Mouse (Mus musculus): ENCODE results near the gene Plekhg5. TPM values are rescaled to one million over a fixed set of nuclear protein-coding genes. Genes with fewer than 3 reads are reported as not detected.

The Plekhg5 gene
- total RNA-seq, 1 experiment from 2014 or later, result 5.6 TPM

GRCm38 (mm10) chr4:152067280-152067679, 5.0 kb upstream of the Plekhg5 start:
- 0 out of 2 replicates have a peak, but pooled peaks have one; percentile 14 for ATAC-seq (replicated peaks; ENCODE audit: insufficient number of reproducible peaks, low FRiP score, low TSS enrichment, poor library complexity, severe bottlenecking)

DNA sequence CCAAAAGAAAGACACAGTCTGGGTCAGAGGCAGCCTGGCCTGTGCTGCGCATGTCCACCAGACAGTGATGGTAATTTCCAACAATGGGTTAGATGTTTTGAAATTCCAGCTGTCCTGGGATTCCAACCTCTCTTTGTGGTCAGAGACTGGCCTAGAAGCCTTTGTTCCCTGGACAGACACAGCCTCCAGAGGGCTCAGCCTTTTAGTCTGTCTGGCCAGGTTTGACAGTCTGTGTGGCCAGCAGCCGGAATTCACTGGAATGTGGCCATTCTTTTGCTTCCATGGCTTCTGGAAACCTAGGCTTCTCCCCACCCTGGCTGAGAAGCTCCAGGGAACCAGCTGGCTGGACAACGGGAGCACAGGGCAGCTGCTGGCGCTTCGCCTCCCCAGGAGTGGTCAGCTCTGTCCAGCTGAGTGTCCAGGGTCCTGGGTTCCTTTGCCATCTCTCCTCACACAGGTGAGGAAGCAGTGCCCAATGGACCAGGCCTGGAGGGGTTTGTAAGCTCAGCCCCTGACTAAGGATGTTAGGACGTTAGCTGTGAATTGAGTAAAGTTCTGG, 4.1 kb upstream of the Plekhg5 start:
- no peak for ATAC-seq (replicated peaks; ENCODE audit: insufficient number of reproducible peaks, low FRiP score, low TSS enrichment, poor library complexity, severe bottlenecking)

GRCm38 (mm10) chr4:152069245-152069644, 3.1 kb upstream of the Plekhg5 start:
- ATAC-seq (replicated peaks; ENCODE audit: insufficient number of reproducible peaks, low FRiP score, low TSS enrichment, poor library complexity, severe bottlenecking), result no peak

- no peak for ATAC-seq (replicated peaks; ENCODE audit: insufficient number of reproducible peaks, low FRiP score, low TSS enrichment, poor library complexity, severe bottlenecking)
These were observed 1.6 kb upstream of the Plekhg5 start for GRCm38 (mm10) chr4:152070494-152071396.

GRCm38 (mm10) chr4:152072655-152073054, 357 bp downstream of the Plekhg5 start:
- ATAC-seq (replicated peaks; ENCODE audit: insufficient number of reproducible peaks, low FRiP score, low TSS enrichment, poor library complexity, severe bottlenecking), result no peak

DNA sequence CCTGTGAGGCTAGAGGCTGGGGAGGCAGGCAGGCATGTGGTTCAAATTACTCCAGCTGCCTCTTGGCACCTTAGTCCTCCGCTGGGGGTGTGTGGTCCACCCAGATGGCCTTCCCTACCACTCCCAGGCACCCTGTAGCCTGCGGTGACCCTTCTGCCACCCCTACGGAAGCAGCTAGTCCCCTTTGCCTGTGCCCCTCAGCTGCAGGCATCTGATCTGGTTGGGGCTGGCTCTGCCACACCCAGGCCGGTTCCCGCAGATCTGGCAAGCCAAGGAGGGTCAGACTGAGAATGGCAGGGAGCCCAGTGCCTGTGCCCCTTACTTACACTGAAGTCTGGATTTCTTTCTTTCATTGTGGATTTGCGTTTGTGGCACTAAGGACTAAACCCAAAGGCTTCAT, 1.4 kb downstream of the Plekhg5 start:
- ATAC-seq (replicated peaks; ENCODE audit: insufficient number of reproducible peaks, low FRiP score, low TSS enrichment, poor library complexity, severe bottlenecking), result no peak

GRCm38 (mm10) chr4:152074548-152074947, 2.2 kb downstream of the Plekhg5 start:
- no peak for ATAC-seq (replicated peaks; ENCODE audit: insufficient number of reproducible peaks, low FRiP score, low TSS enrichment, poor library complexity, severe bottlenecking)

GRCm38 (mm10) chr4:152077191-152077590, 4.9 kb downstream of the Plekhg5 start:
- ATAC-seq (replicated peaks; ENCODE audit: insufficient number of reproducible peaks, low FRiP score, low TSS enrichment, poor library complexity, severe bottlenecking), result no peak

DNA sequence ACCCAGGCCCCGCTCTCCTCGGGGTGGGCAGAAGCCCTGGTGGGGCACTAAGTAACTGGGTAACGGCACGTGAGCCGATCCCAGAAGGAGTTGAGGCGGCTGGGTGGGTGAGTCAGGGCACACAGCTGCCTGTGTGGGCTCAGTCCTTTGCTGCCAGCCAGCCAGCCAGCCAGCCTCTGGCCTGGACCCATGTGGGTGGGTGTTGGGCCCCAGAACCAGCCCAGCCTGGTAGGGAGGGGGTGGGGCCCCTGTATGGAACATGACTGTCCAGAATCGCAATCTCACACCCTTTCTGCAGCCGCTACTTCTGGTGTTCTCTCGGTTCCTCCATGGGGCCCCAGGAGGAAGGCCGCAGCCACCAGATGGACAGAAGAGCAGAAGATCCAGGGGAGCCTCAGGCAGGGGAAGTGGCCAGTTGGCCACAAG, 5.8 kb downstream of the Plekhg5 start:
- ATAC-seq (replicated peaks; ENCODE audit: insufficient number of reproducible peaks, low FRiP score, low TSS enrichment, poor library complexity, severe bottlenecking), result 0 out of 2 replicates have a peak, but pooled peaks have one; percentile 62

DNA sequence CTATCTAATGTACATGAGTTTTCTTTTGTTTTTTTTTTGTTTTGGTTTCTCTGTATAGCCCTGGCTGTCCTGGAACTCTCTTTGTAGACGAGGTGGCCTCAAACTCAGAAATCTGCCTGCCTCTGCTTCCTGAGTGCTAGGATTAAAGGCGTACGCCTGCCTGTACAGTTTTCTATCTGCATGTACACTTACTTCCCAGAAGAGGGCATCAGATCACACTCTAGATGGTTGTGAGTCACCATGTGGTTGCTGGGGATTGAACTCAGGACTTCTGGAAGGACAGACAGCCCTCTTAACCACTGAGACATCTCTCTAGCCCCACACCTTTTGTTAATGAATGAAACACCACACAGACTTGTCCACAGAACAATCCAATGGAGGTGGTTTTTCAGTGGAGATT, 7.0 kb downstream of the Plekhg5 start:
- ATAC-seq (replicated peaks; ENCODE audit: insufficient number of reproducible peaks, low FRiP score, low TSS enrichment, poor library complexity, severe bottlenecking), result no peak

GRCm38 (mm10) chr4:152079931-152080330, 7.6 kb downstream of the Plekhg5 start:
- no peak for ATAC-seq (replicated peaks; ENCODE audit: insufficient number of reproducible peaks, low FRiP score, low TSS enrichment, poor library complexity, severe bottlenecking)

GRCm38 (mm10) chr4:152083611-152084220, 11.4 kb downstream of the Plekhg5 start:
- ATAC-seq (replicated peaks; ENCODE audit: insufficient number of reproducible peaks, low FRiP score, low TSS enrichment, poor library complexity, severe bottlenecking), result no peak

- ATAC-seq (replicated peaks; ENCODE audit: insufficient number of reproducible peaks, low FRiP score, low TSS enrichment, poor library complexity, severe bottlenecking), result no peak
These were observed 12.3 kb downstream of the Plekhg5 start for GRCm38 (mm10) chr4:152084616-152085015.

- no peak for ATAC-seq (replicated peaks; ENCODE audit: insufficient number of reproducible peaks, low FRiP score, low TSS enrichment, poor library complexity, severe bottlenecking)
These were observed 14.4 kb downstream of the Plekhg5 start for GRCm38 (mm10) chr4:152086505-152087210.

GRCm38 (mm10) chr4:152087211-152088081, 15.1 kb downstream of the Plekhg5 start:
- 0 out of 2 replicates have a peak, but pooled peaks have one; percentile 33 for ATAC-seq (replicated peaks; ENCODE audit: insufficient number of reproducible peaks, low FRiP score, low TSS enrichment, poor library complexity, severe bottlenecking)

- no peak for ATAC-seq (replicated peaks; ENCODE audit: insufficient number of reproducible peaks, low FRiP score, low TSS enrichment, poor library complexity, severe bottlenecking)
These were observed 15.8 kb downstream of the Plekhg5 start for GRCm38 (mm10) chr4:152088133-152088532.

DNA sequence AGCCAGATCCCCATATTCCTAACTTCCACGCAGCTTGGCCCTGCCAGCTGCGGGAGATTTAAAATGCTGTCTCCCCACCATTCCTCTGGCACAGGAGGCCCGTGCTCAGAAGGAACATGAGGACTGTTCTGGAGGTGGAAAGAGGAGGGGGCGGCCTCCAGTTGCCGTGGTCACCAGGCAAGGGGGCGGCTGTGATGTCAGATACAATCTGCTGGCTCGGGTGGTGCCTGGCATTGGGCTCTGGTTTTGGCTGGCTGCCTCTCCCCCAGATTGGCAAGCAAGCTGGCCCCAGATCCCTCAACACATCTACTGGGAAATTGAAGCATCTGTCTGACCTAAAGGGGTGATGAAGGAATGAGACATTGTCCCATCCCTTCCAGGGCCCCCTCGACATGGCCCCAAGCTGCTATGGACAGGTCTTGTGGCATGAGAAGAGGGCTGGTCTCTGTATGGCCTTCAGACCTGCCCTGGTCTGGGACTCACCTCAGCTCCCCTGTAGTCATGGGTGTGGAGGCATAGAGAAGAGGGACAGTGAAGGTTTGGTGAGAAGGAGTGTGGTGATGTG, 16.3 kb downstream of the Plekhg5 start:
- no peak for ATAC-seq (replicated peaks; ENCODE audit: insufficient number of reproducible peaks, low FRiP score, low TSS enrichment, poor library complexity, severe bottlenecking)

GRCm38 (mm10) chr4:152090191-152090590, 17.9 kb downstream of the Plekhg5 start:
- no peak for ATAC-seq (replicated peaks; ENCODE audit: insufficient number of reproducible peaks, low FRiP score, low TSS enrichment, poor library complexity, severe bottlenecking)
